Mouse (Mus musculus) E14TG2a.4 (cell line): ENCODE measurements around the gene Orc4.

Experiments used
- H3K27me3 ChIP-seq: 2 replicates; pipeline ENCODE4 v1.6.1; 2014; ENCODE audit warnings: low read length, control low read depth; ENCODE audit not compliant: insufficient read depth
- H3K36me3 ChIP-seq: 2 replicates; pipeline ENCODE4 v1.6.1; 2014; ENCODE audit warnings: low read length, control low read depth; ENCODE audit not compliant: insufficient read depth
- H3K4me1 ChIP-seq: replicated peaks from 2 replicates; pipeline ENCODE4 v1.6.1; 2014; ENCODE audit warnings: low read depth, low read length, control low read depth
- H3K4me3 ChIP-seq: replicated peaks from 2 replicates; pipeline ENCODE4 v1.5.1; 2014; ENCODE audit warnings: mild to moderate bottlenecking, low read length
- H3K9me3 ChIP-seq: 2 replicates; pipeline ENCODE4 v1.6.1; 2014; ENCODE audit warnings: low read length, control low read depth
- CTCF ChIP-seq: conservative IDR thresholded peaks from 2 replicates; pipeline ENCODE4 v1.5.1; 2014; ENCODE audit warnings: low read length
- NANOG ChIP-seq: IDR thresholded peaks from 2 replicates; pipeline ENCODE4 v1.6.1; 2014; ENCODE audit warnings: borderline replicate concordance, low read length, mixed read lengths
- POU5F1 ChIP-seq: IDR thresholded peaks from 2 replicates; pipeline ENCODE4 v1.6.1; 2014; ENCODE audit warnings: low read length, borderline replicate concordance

The Orc4 gene

GRCm38 (mm10) chr2:48950252-48950315 lies at the start of gene Orc4:
Orc4 (minus strand) TSS chr2:48950277.
- Histone ChIP-seq H3K4me3 (peak within 1 kb of the TSS; percentile 97), H3K27me3 (no peaks in the 10 kb centered on the region), H3K4me1 (peaks cover 21% of the 10 kb centered on the region), H3K9me3 (no peaks in the 10 kb centered on the region), H3K36me3 (no peaks in the 10 kb centered on the region)
- TF ChIP-seq NANOG, result no peak
- TF ChIP-seq POU5F1, result no peak
- TF ChIP-seq CTCF, result no peak

DNA sequence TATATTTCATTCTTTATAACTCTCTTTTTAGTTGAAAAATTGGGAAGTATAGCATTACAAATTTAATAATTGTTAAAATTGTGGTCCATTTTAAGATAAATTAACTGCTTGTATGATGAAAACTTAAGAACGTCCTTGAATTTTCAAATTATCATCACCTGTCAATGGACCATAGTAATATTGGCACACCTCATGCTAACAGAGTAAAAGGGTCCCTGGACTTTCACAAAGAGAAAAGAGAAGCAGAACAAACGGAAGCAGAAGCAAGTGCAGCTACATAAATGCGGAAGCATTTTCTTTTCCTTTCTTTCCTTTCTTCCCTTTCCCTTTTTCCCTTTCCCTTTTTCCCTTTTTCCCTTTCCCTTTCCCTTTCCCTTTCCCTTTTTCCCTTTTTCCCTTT lies 40.2 kb upstream of the Orc4 start:
- no peak for TF ChIP-seq POU5F1
- no peak for TF ChIP-seq CTCF
- no peak for TF ChIP-seq NANOG

GRCm38 (mm10) chr2:48978920-48979319 lies 28.8 kb upstream of the Orc4 start:
- no peaks in the 10 kb centered on the region for H3K36me3 ChIP-seq
- no peak for TF ChIP-seq POU5F1
- TF ChIP-seq CTCF, result no peak
- no peak for TF ChIP-seq NANOG
- H3K9me3 ChIP-seq, result no peaks in the 10 kb centered on the region
- no peak overlapping the region for H3K4me3 ChIP-seq
- no peaks in the 10 kb centered on the region for H3K4me1 ChIP-seq
- H3K27me3 ChIP-seq, result no peaks in the 10 kb centered on the region

More for the DNA sequence above, 40.2 kb upstream of the Orc4 start:
- Histone ChIP-seq H3K36me3 (no peaks in the 10 kb centered on the region), H3K27me3 (no peaks in the 10 kb centered on the region), H3K9me3 (no peaks in the 10 kb centered on the region), H3K4me3 (no peak overlapping the region), H3K4me1 (no peaks in the 10 kb centered on the region)

DNA sequence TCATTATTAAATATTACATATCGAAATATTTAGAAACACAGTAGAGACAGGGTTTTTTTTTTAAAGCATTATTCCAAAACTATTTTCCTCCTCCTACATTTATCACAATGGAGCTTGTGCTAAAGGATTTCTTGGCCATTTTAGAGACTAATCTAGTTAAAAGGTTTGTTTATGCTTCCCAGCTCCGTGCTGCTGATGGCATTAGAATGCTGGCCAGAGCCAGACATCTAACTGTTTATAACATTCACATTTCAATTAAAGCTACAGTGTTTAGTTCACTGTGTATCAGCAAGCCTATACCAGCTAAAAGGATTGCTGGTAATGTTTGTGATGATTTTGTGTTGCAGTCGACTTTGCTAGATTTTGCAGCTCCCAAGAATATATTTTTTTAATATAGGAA lies 6.5 kb upstream of the Orc4 start:
- H3K36me3 ChIP-seq, result no peaks in the 10 kb centered on the region
- H3K4me3 ChIP-seq, result no peak overlapping the region
- no peaks in the 10 kb centered on the region for H3K27me3 ChIP-seq
- no peak for TF ChIP-seq POU5F1
- no peak for TF ChIP-seq NANOG
- no peak for TF ChIP-seq CTCF
- H3K4me1 ChIP-seq, result peaks cover 7% of the 10 kb centered on the region; the same call in 1 of the 2 replicates
- no peaks in the 10 kb centered on the region for H3K9me3 ChIP-seq

- TF ChIP-seq CTCF (no peak), NANOG (no peak), POU5F1 (no peak)
- H3K4me3 ChIP-seq, result peak overlapping the region; percentile 90
- no peaks in the 10 kb centered on the region for H3K36me3 ChIP-seq
- no peaks in the 10 kb centered on the region for H3K9me3 ChIP-seq
- H3K4me1 ChIP-seq, result peaks cover 21% of the 10 kb centered on the region
- no peaks in the 10 kb centered on the region for H3K27me3 ChIP-seq
Measured at GRCm38 (mm10) chr2:48950316-48950880, 321 bp upstream of the Orc4 start.

GRCm38 (mm10) chr2:48949743-48950251 lies 280 bp downstream of the Orc4 start:
- TF ChIP-seq CTCF (no peak), NANOG (no peak), POU5F1 (no peak)
- H3K4me3 ChIP-seq, result peak overlapping the region; percentile 90
- no peaks in the 10 kb centered on the region for H3K9me3 ChIP-seq
- H3K27me3 ChIP-seq, result no peaks in the 10 kb centered on the region
- H3K4me1 ChIP-seq, result peaks cover 21% of the 10 kb centered on the region
- no peaks in the 10 kb centered on the region for H3K36me3 ChIP-seq

DNA sequence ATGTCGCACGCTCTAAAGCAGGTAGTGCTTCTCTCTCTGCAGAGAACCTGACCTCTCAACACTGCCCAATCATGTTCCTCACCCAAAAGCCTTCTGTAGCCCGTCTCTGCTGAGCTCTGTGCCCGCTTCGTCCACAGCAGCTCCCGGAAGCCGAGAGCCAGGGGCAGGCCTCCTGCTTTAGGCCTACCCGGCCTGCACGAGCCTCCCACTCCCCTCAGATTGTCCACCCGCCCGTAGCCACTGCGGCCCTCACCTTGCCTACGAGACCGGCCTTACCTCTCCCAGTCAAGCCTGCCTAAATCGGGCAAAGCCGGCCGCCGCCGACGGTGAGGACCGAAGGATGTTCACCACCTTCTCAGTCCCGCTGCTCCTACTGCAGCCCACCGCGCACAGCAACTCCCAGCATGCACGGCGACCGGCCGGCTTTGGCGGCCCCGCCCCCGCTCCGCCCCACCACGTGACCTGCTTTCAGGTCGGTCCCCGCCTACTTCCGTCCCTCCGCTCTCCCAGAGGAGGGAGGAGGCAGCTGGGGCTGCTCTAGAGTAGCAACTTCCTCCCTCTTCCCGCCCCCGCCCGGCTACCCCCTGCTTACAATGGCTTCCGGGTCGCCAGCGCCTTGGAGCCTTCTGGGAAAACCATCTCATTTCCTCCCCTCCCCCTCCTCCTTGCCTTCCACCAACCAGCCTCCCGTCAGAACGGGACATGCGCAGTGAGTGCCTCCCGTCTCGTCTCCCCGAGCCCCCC lies 1.1 kb downstream of the Orc4 start, which contains the start of gene Mbd5:
Gene Mbd5, plus strand, starts transcription at position 668 of the 744 bp plus-strand sequence.
- peak within 1 kb of the TSS; percentile 97 for H3K4me3 ChIP-seq
- H3K4me1 ChIP-seq, result peaks cover 24% of the 10 kb centered on the region
- H3K36me3 ChIP-seq, result no peaks in the 10 kb centered on the region
- H3K9me3 ChIP-seq, result no peaks in the 10 kb centered on the region
- H3K27me3 ChIP-seq, result no peaks in the 10 kb centered on the region
- no peak for TF ChIP-seq CTCF
- no peak for TF ChIP-seq NANOG
- TF ChIP-seq POU5F1, result no peak

DNA sequence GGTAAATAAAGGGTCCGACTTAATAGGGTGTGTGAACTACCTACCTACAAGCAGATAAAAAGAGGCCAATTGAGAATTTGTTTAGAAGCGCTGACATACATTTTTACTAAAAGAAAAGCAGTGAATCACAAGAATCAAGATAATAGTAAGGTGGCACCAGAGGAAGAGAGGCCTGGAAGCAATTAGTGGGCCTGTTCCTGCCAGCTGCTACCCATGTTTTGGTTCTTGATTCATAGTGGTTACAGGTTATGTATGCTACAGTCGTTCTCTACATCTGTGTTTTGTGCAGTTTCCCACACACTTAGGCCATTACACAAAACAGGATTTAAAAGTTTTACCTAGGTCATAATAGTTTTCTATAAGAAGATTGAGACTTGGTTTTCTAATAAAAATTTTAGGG lies 2.3 kb downstream of the Orc4 start:
- no peaks in the 10 kb centered on the region for H3K36me3 ChIP-seq
- TF ChIP-seq NANOG (no peak), POU5F1 (no peak), CTCF (no peak)
- H3K4me3 ChIP-seq, result peak overlapping the region; percentile 97
- no peaks in the 10 kb centered on the region for H3K27me3 ChIP-seq
- peaks cover 28% of the 10 kb centered on the region for H3K4me1 ChIP-seq
- no peaks in the 10 kb centered on the region for H3K9me3 ChIP-seq
